7 mouse cellular contexts compared by ENCODE assay signal in genomic region chr5:146644499-146644898, GRCm38 (mm10). TPM values are rescaled to one million over a fixed set of nuclear protein-coding genes. Genes with fewer than 3 reads are reported as not detected.
DNase-seq lines count a peak whose midpoint lies in the region; ATAC-seq lines count a peak whose summit lies in the region.

No protein-coding gene starts in this region.

- H3K4me2 ChIP-seq in midbrain, embryonic 11.5 days, result no peak overlapping the region
- H3K4me2 ChIP-seq in midbrain, embryonic 15.5 days, result no peak overlapping the region
- H3K4me2 ChIP-seq in heart, embryonic 11.5 days, result no peak overlapping the region
- H3K4me2 ChIP-seq in neural tube, embryonic 11.5 days (ENCODE audit: low read depth), result no peak overlapping the region

- H3K27me3 ChIP-seq in midbrain, embryonic 11.5 days (ENCODE audit: control insufficient read depth, insufficient read depth, low read length), result no peaks in the 10 kb centered on the region
- 0 out of 2 replicates have a peak, but pooled peaks cover 3% of the 10 kb centered on the region for H3K27me3 ChIP-seq in midbrain, embryonic 15.5 days (replicated peaks)
- no peaks in the 10 kb centered on the region for H3K27me3 ChIP-seq in heart, embryonic 11.5 days (ENCODE audit: control insufficient read depth, insufficient read depth, low read length)
- H3K27me3 ChIP-seq in neural tube, embryonic 11.5 days (ENCODE audit: control insufficient read depth, insufficient read depth, low read length), result no peaks in the 10 kb centered on the region

- DNase-seq in midbrain, embryonic 11.5 days (ENCODE audit: low spot score, missing footprints), result peak; percentile 95
- DNase-seq in adrenal gland, adult 2 months, result peak; percentile 43
- DNase-seq in left cerebral cortex, postnatal 14 days (ENCODE audit: low spot score in 2 of 2), result peak; percentile 56 to 66
- peak; percentile 70 for DNase-seq in neural tube, embryonic 11.5 days (ENCODE audit: low spot score)

- no peaks in the 10 kb centered on the region for H3K36me3 ChIP-seq in midbrain, embryonic 11.5 days (ENCODE audit: control insufficient read depth, insufficient read depth, low read length)
- no peaks in the 10 kb centered on the region for H3K36me3 ChIP-seq in midbrain, embryonic 15.5 days (replicated peaks)
- H3K36me3 ChIP-seq in heart, embryonic 11.5 days (ENCODE audit: control insufficient read depth, insufficient read depth, low read length), result no peaks in the 10 kb centered on the region
- no peaks in the 10 kb centered on the region for H3K36me3 ChIP-seq in neural tube, embryonic 11.5 days (ENCODE audit: control insufficient read depth, insufficient read depth, low read length)

- H3K9ac ChIP-seq in midbrain, embryonic 11.5 days (ENCODE audit: low read length), result no peak overlapping the region
- no peak overlapping the region for H3K9ac ChIP-seq in midbrain, embryonic 15.5 days
- no peak overlapping the region for H3K9ac ChIP-seq in heart, embryonic 11.5 days (ENCODE audit: low read depth, low read length)
- no peak overlapping the region for H3K9ac ChIP-seq in neural tube, embryonic 11.5 days (ENCODE audit: low read length)

- H3K4me3 ChIP-seq in midbrain, embryonic 11.5 days (ENCODE audit: low read depth, low read length), result no peak overlapping the region
- H3K4me3 ChIP-seq in midbrain, embryonic 15.5 days, result no peak overlapping the region
- no peak overlapping the region for H3K4me3 ChIP-seq in heart, embryonic 11.5 days (ENCODE audit: low read depth, low read length)
- H3K4me3 ChIP-seq in neural tube, embryonic 11.5 days (ENCODE audit: low read depth, low read length), result no peak overlapping the region

- 0 out of 2 replicates have a peak, but pooled peaks cover 2% of the 10 kb centered on the region for H3K4me1 ChIP-seq in midbrain, embryonic 11.5 days (ENCODE audit: control insufficient read depth, insufficient read depth, low read length)
- peaks cover 4% of the 10 kb centered on the region; the same call in 1 of the 2 replicates for H3K4me1 ChIP-seq in midbrain, embryonic 15.5 days
- H3K4me1 ChIP-seq in heart, embryonic 11.5 days (ENCODE audit: control insufficient read depth, insufficient read depth, low read length), result no peaks in the 10 kb centered on the region
- H3K4me1 ChIP-seq in neural tube, embryonic 11.5 days (ENCODE audit: control insufficient read depth, insufficient read depth, low read length), result no peaks in the 10 kb centered on the region

- no peak for ATAC-seq in midbrain, embryonic 11.5 days (ENCODE audit: low FRiP score)
- no peak for ATAC-seq in midbrain, embryonic 15.5 days (replicated peaks)
- ATAC-seq in heart, embryonic 11.5 days (replicated peaks; ENCODE audit: insufficient number of reproducible peaks, low FRiP score, low TSS enrichment), result peak; percentile 65; the same call in 1 of the 2 replicates
- ATAC-seq in neural tube, embryonic 11.5 days (ENCODE audit: insufficient read depth, low FRiP score, low TSS enrichment), result no peak
- ATAC-seq in inflammation-experienced regulatory T-cells, adult 6 months, result no peak

- intact Hi-C loops in left cerebral cortex, postnatal 14 days (cut with DNase I), result no loop called here

- no peak overlapping the region for H3K27ac ChIP-seq in midbrain, embryonic 11.5 days (ENCODE audit: low read depth, low read length)
- H3K27ac ChIP-seq in midbrain, embryonic 15.5 days, result no peak overlapping the region
- H3K27ac ChIP-seq in heart, embryonic 11.5 days (ENCODE audit: low read depth, low read length), result no peak overlapping the region
- no peak overlapping the region for H3K27ac ChIP-seq in neural tube, embryonic 11.5 days (ENCODE audit: low read depth, low read length)

- H3K9me3 ChIP-seq in midbrain, embryonic 11.5 days (ENCODE audit: control insufficient read depth, low read length), result no peaks in the 10 kb centered on the region
- no peaks in the 10 kb centered on the region for H3K9me3 ChIP-seq in midbrain, embryonic 15.5 days
- H3K9me3 ChIP-seq in heart, embryonic 11.5 days (replicated peaks; ENCODE audit: control insufficient read depth, low read length), result no peaks in the 10 kb centered on the region
- no peaks in the 10 kb centered on the region for H3K9me3 ChIP-seq in neural tube, embryonic 11.5 days (ENCODE audit: control insufficient read depth, low read length)

- 6% methylated on average over 4 of the region's 4 CpGs for WGBS in midbrain, embryonic 11.5 days
- WGBS in midbrain, embryonic 15.5 days, result 7% methylated on average over 4 of the region's 4 CpGs
- under 1% methylated on average over 4 of the region's 4 CpGs for WGBS in heart, embryonic 11.5 days (ENCODE audit: insufficient replicate concordance)
- WGBS in neural tube, embryonic 11.5 days, result 4% methylated on average over 4 of the region's 4 CpGs

RNA-seq across cellular contexts. Expression of gene Gpr12, which starts 59.5 kb away (rescaled TPM):
- 0.36 and 0.39 TPM in 2 replicates for polyA plus RNA-seq in midbrain, embryonic 11.5 days (2014; fragmentation: Nextera tagmentation; extraction: Ambion mirVana)
- polyA plus RNA-seq in midbrain, embryonic 15.5 days (2015; fragmentation: Nextera tagmentation; extraction: Ambion mirVana), result 26.7 and 27.3 TPM in 2 replicates
- total RNA-seq in adrenal gland, adult 2 months (2021), result not detected
- not detected in 2 replicates for polyA plus RNA-seq in adrenal gland, adult 2 months (2012; rRNA removed)
- not detected in 2 replicates for polyA plus RNA-seq in heart, embryonic 11.5 days (2014; fragmentation: Nextera tagmentation; extraction: Ambion mirVana)
- 10 to 100 TPM; 41.5 to 50.8 TPM for total RNA-seq in left cerebral cortex, postnatal 14 days (2021)
- 1.2 and 1.7 TPM in 2 replicates for polyA plus RNA-seq in neural tube, embryonic 11.5 days (2014; fragmentation: Nextera tagmentation; extraction: Ambion mirVana)
- not detected for polyA plus RNA-seq in inflammation-experienced regulatory T-cells, adult 6 months (2017; shearing (Covaris generic))

Comparison
In these comparisons a context has a peak if more than half of its experiments do, and no peak if none do; other contexts are left out.
1. RNA of gene Gpr12, which starts 59.5 kb away (polyA plus RNA-seq): 26.7 to 27.3 TPM in midbrain, embryonic 15.5 days; 1.2 to 1.7 TPM in neural tube, embryonic 11.5 days, 0.36 to 0.39 TPM in midbrain, embryonic 11.5 days, not detected in adrenal gland, adult 2 months, not detected in heart, embryonic 11.5 days and not detected in inflammation-experienced regulatory T-cells, adult 6 months; every median in the first group is over 10 times any median in the second.
2. DNase-seq: peak in every context shown above with its lines; median percentile 95 in midbrain, embryonic 11.5 days; 70 in neural tube, embryonic 11.5 days; 61 in left cerebral cortex, postnatal 14 days; 43 in adrenal gland, adult 2 months.